Mouse (Mus musculus) G1E (cell line): ENCODE measurements around the gene Mast3.

Experiments
- CTCF ChIP-seq: IDR thresholded peaks from 2 replicates; pipeline ENCODE4 v1.5.1; 2012; ENCODE audit warnings: low read depth, low read length, inconsistent platforms, mixed read lengths
- GATA1 ChIP-seq: IDR thresholded peaks from 2 replicates; pipeline ENCODE4 v1.6.1; 2012; ENCODE audit warnings: borderline replicate concordance, low read length, inconsistent platforms, mixed read lengths

GRCm38 (mm10) chr8:70772890-70773289, 32.0 kb downstream of the Mast3 start:
- TF ChIP-seq CTCF (no peak), GATA1 (no peak)
